Mouse (Mus musculus): ENCODE data around the gene Sox5. TPM values are rescaled to one million over a fixed set of nuclear protein-coding genes. Genes with fewer than 3 reads are reported as not detected.
"Not testable (repeated sequence)": the region's sequence is repeated elsewhere in the genome, so short reads cannot be mapped to it uniquely, and the experiment has no call there.

Sox5 gene
- polyA plus RNA-seq, 1 experiment from 2014 or later, result 33.0 TPM

DNA sequence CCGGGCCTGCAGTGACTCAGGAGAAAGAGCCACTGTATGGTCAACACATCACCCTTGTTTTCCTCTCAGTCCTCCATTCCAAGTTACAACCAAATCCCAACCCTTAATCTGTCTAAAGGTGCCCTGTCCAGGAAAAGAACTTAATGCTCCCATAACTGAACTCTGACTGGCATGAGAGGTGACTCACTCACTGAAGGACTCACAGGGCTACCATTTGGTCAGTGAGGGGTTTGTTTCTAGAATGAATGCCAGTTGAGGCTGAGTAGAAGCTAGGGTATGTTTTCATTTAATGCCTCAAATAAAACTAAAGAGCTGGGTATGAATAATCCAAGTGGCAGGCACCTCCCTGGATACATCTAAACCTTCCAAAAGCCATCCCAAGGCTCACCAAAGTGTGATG is 484.6 kb downstream of the Sox5 start:
- Histone ChIP-seq H3K4me3 (no peak overlapping the region), H3K27ac (no peak overlapping the region), H3K4me2 (replicated peaks) (no peak overlapping the region), H3K9me3 (peaks cover 4% of the 10 kb centered on the region; the same call in 1 of the 2 replicates), H3K9ac (no peak overlapping the region), H3K36me3 (no peaks in the 10 kb centered on the region), H3K27me3 (replicated peaks) (no peaks in the 10 kb centered on the region), H3K4me1 (no peaks in the 10 kb centered on the region; the same call in 1 of the 2 replicates)
- no peak for ATAC-seq (ENCODE audit: low FRiP score, low read depth)
- WGBS, result 86% methylated on average over 1 of the region's 1 CpGs

DNA sequence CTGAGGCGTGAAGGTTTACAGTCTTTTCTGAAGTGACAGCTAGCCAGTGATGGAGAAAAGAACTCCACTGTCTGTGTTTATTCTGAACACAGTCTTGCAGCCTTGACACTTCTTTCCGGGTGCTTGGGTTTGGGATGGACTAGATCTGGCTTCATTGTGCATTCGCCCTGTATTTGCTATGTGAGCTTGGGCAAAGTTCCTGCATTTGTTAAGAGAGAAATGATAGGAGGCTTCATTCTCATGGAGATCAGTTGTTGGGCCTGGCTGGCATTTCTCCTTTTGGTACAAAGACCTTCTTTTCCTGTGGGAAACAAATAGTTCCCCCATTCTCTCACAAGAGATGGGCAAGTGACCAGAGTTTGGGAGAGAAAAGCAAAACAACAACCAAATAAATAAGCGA is 490.3 kb downstream of the Sox5 start:
- no peak for ATAC-seq (ENCODE audit: low FRiP score, low read depth)
- WGBS, result 89% methylated on average over 4 of the region's 4 CpGs
- H3K9me3 ChIP-seq, result peaks cover 4% of the 10 kb centered on the region; the same call in 1 of the 2 replicates
- no peak overlapping the region for H3K4me2 ChIP-seq (replicated peaks)
- no peaks in the 10 kb centered on the region for H3K27me3 ChIP-seq (replicated peaks)
- H3K4me3 ChIP-seq, result no peak overlapping the region
- no peak overlapping the region for H3K27ac ChIP-seq
- H3K4me1 ChIP-seq, result no peaks in the 10 kb centered on the region
- H3K36me3 ChIP-seq, result no peaks in the 10 kb centered on the region
- no peak overlapping the region for H3K9ac ChIP-seq

DNA sequence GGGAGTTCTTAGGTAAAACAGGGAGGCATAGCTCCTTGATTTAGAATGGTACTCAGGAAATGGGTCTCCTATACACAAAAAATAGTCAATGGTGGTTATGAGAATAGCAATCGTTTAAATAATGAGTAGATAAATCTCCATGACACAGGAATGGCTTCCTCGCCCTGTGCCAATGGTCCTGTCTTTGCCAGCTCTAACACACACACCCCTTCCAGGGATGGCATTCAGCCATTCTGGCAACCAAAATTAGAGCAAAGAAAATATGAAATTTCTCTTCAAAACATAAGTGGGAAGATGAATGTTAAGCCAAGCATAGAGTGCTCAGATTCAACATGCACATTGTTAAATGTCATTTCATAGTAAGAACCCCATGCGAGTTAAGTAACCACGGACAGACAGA is 495.7 kb downstream of the Sox5 start:
- WGBS, result 93% methylated on average over 4 of the region's 4 CpGs
- no peak for ATAC-seq (ENCODE audit: low FRiP score, low read depth)
- no peak overlapping the region for H3K27ac ChIP-seq

DNA sequence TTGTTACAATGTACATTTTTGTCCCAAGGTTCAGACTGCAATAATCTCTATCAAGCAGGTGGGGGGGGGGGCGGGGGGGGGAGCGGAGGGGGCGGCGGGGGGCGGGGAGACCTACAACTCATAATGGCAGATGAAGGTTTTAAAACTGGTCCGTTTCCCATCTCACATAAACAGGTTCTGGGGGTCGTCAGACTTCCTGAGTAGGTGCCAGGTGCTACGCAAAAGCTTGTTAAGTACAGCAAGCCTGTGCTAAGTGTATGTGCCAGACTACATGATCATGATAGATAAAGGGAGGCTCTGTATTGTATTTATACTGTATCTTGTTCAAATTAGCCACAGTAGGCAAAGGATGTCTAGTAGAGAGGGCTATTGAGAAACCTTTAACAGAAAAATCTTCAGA is 498.6 kb downstream of the Sox5 start:
- Histone ChIP-seq H3K4me1 (peaks cover 5% of the 10 kb centered on the region; the same call in 1 of the 2 replicates), H3K27ac (no peak overlapping the region), H3K9ac (no peak overlapping the region), H3K9me3 (no peaks in the 10 kb centered on the region), H3K4me2 (replicated peaks) (no peak overlapping the region), H3K27me3 (replicated peaks) (no peaks in the 10 kb centered on the region), H3K36me3 (no peaks in the 10 kb centered on the region), H3K4me3 (no peak overlapping the region)
- ATAC-seq (ENCODE audit: low FRiP score, low read depth), result no peak
- 67% methylated on average over 8 of the region's 8 CpGs for WGBS

More for the DNA sequence above, 495.7 kb downstream of the Sox5 start:
- no peaks in the 10 kb centered on the region for H3K36me3 ChIP-seq
- H3K9me3 ChIP-seq, result no peaks in the 10 kb centered on the region
- no peaks in the 10 kb centered on the region for H3K27me3 ChIP-seq (replicated peaks)
- H3K9ac ChIP-seq, result no peak overlapping the region
- no peak overlapping the region for H3K4me2 ChIP-seq (replicated peaks)
- no peaks in the 10 kb centered on the region for H3K4me1 ChIP-seq
- no peak overlapping the region for H3K4me3 ChIP-seq

DNA sequence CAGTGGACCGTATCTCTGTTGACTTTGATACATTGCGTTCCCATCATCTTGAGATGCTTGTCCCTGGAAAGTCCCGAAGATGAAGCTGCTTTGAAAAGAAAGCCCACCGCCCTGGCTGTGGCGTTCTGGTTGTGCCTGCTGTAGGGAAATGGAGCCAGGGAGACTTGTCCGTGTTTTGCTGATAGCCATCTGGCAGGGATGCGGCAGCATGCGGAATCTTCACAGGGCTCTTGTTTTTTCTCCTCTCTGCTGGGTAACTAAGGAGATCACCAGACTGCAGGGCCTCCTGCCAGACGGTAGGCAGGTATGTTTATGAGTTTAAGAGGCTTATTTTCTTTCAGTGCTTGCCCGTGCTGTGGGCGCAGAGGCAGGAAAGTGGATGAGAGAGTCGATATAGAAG is 499.0 kb downstream of the Sox5 start:
- H3K27ac ChIP-seq, result no peak overlapping the region
- no peaks in the 10 kb centered on the region for H3K9me3 ChIP-seq
- no peak overlapping the region for H3K9ac ChIP-seq
- no peak for ATAC-seq (ENCODE audit: low FRiP score, low read depth)
- peaks cover 5% of the 10 kb centered on the region; the same call in 1 of the 2 replicates for H3K4me1 ChIP-seq
- 80% methylated on average over 12 of the region's 12 CpGs for WGBS
- H3K36me3 ChIP-seq, result no peaks in the 10 kb centered on the region
- no peaks in the 10 kb centered on the region for H3K27me3 ChIP-seq (replicated peaks)
- no peak overlapping the region for H3K4me2 ChIP-seq (replicated peaks)
- H3K4me3 ChIP-seq, result no peak overlapping the region

DNA sequence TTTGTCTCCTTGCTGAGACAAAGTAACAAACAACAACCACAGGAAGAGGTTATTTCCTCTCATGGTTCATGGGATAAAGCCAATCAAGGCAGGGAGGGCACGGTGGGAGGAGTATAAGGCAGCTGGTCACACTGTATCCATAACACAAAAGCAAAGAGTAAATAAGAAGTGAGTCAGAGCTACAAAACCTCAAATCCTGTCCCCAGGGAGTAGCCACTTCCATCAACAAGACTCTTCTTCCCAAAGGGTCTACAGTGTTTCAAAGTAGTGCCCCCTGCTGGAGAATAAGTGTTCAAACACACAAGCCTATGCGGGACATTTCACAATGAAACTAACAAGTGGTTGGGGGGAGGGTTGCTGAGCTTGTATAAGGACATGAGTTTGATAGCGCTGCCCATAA is 500.1 kb downstream of the Sox5 start:
- ATAC-seq (ENCODE audit: low FRiP score, low read depth), result no peak
- Histone ChIP-seq H3K4me2 (replicated peaks) (no peak overlapping the region), H3K4me1 (peaks cover 5% of the 10 kb centered on the region; the same call in 1 of the 2 replicates), H3K27ac (no peak overlapping the region), H3K4me3 (no peak overlapping the region), H3K36me3 (no peaks in the 10 kb centered on the region), H3K9me3 (no peaks in the 10 kb centered on the region), H3K27me3 (replicated peaks) (no peaks in the 10 kb centered on the region), H3K9ac (no peak overlapping the region)
- 98% methylated on average over 3 of the region's 3 CpGs for WGBS

DNA sequence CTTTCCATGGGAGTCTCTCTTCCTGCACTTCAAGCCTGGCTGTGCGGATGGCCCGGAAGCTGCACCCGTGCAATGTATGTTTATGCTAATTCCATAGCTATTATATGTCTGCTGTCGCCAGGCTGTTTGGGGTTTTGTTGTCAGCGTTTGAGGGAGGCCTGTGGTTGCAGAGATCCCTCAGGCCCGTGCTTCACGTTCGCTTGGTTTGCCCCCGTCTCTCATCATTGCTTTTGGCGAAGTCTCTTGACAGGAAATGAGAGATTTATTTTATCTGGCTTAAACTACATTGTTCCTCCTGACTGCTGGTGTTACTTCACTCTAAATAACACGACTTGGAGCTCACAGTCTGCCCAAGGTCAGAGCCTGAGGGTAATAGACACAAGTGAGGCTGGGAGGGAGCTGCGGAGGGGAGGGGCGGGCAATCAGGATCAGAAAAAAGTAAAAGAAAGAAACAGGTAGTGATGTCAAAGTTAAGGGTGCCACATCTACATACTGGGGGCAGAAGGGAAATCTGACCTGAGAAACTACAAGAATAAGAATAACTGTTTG is 503.2 kb downstream of the Sox5 start:
- H3K9me3 ChIP-seq, result no peaks in the 10 kb centered on the region
- 62% methylated on average over 13 of the region's 13 CpGs for WGBS
- H3K27ac ChIP-seq, result no peak overlapping the region
- H3K27me3 ChIP-seq (replicated peaks), result no peaks in the 10 kb centered on the region
- no peaks in the 10 kb centered on the region for H3K36me3 ChIP-seq
- H3K9ac ChIP-seq, result no peak overlapping the region
- no peak overlapping the region for H3K4me2 ChIP-seq (replicated peaks)
- H3K4me1 ChIP-seq, result peaks cover 5% of the 10 kb centered on the region; the same call in 1 of the 2 replicates
- H3K4me3 ChIP-seq, result no peak overlapping the region
- no peak for ATAC-seq (ENCODE audit: low FRiP score, low read depth)

DNA sequence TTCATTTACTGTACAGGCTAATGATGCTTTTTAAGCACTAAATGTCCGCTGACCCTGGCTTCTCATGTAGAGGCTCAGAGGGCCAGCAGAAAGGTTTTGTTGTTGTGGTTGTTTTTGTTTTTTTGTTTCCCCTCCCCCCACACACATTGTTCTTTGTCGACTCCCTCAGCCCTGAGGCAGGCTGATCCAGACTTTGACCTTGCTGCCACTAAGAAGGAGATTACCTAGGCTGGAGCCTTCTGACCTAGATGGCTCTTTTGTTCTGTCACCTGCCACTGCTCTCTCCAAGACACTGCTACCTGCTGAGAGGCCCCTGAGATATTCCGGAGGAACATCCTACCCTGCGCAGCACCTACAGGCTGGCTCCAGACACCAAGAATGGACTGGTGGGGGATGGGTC is 508.4 kb downstream of the Sox5 start:
- not testable (repeated sequence) for H3K4me1 ChIP-seq; H3K27ac ChIP-seq; H3K9me3 ChIP-seq; H3K9ac ChIP-seq; H3K4me3 ChIP-seq; ATAC-seq (ENCODE audit: low FRiP score, low read depth); H3K36me3 ChIP-seq; H3K4me2 ChIP-seq (replicated peaks); H3K27me3 ChIP-seq (replicated peaks)
- 20% methylated on average over 4 of the region's 4 CpGs for WGBS

DNA sequence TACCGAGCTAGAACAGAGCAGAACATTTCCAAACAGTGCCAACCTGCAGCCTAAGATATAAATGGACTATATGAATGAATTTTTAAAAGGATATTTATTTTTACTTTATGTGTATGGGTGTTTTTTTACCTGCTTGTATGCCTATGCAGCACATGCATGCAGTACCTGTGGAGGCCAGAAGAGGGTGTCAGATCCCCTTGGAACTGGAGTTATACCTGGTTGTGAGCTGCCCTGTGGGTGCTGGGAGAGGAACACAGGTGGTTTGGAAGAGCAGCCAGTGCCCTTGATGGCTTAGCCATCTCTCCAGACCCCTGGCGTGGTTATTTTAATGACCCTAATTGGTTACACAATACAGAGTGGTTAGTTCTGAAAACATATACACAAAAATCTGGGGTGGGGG is 510.5 kb downstream of the Sox5 start:
- Histone ChIP-seq H3K36me3 (no peaks in the 10 kb centered on the region), H3K4me2 (replicated peaks) (no peak overlapping the region), H3K9me3 (no peaks in the 10 kb centered on the region), H3K27me3 (replicated peaks) (no peaks in the 10 kb centered on the region), H3K4me1 (peaks cover 7% of the 10 kb centered on the region; the same call in 1 of the 2 replicates), H3K9ac (no peak overlapping the region), H3K27ac (no peak overlapping the region), H3K4me3 (no peak overlapping the region)
- no peak for ATAC-seq (ENCODE audit: low FRiP score, low read depth)
- WGBS, result 88% methylated on average over 2 of the region's 2 CpGs

DNA sequence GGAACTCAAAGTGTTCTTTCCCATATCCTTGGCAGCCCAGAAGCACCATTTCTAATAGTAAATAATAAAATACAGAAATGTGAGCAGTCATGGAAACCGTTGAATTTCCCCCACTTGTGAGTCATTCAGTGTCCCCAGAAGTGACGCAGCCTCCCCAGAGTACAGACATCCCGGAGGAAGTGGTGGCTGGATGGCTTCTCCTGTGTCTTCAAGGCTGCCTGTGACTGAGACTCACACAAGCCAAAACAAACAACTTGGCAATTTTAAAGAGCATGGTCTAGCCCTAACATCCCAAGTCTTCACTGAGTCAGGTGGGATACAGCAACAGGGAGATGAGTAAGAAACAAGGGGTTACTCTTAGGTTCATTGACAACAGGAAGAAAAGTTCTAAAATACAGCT is 511.5 kb downstream of the Sox5 start:
- Histone ChIP-seq H3K4me2 (replicated peaks) (no peak overlapping the region), H3K9me3 (no peaks in the 10 kb centered on the region), H3K27me3 (replicated peaks) (no peaks in the 10 kb centered on the region), H3K4me1 (peaks cover 7% of the 10 kb centered on the region; the same call in 1 of the 2 replicates), H3K27ac (no peak overlapping the region), H3K36me3 (no peaks in the 10 kb centered on the region), H3K4me3 (no peak overlapping the region), H3K9ac (no peak overlapping the region)
- 82% methylated on average over 3 of the region's 3 CpGs for WGBS
- no peak for ATAC-seq (ENCODE audit: low FRiP score, low read depth)

DNA sequence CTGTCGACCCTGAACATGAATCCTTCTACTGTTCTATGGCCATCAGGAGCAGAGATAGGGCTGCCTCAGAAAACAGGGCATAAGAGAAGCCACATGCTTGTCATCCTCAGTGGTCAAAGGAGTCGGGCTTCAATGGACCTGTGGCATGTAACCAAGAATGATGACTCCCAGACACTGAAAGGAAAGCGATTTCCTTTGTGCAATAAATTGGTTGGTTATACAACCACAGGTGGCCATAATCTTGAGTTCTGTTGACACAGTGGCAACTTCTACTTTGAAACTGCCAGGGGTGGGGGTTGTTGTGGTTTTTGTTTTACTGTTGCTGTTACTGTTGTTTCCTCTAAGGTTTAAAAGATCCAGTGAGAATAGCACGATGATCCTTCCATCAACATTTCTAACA is 512.1 kb downstream of the Sox5 start:
- Histone ChIP-seq H3K36me3 (no peaks in the 10 kb centered on the region), H3K4me3 (no peak overlapping the region), H3K27me3 (replicated peaks) (no peaks in the 10 kb centered on the region), H3K4me2 (replicated peaks) (no peak overlapping the region), H3K27ac (no peak overlapping the region), H3K4me1 (peaks cover 8% of the 10 kb centered on the region; the same call in 1 of the 2 replicates), H3K9ac (no peak overlapping the region), H3K9me3 (no peaks in the 10 kb centered on the region)
- ATAC-seq (ENCODE audit: low FRiP score, low read depth), result no peak
- WGBS, result 52% methylated on average over 4 of the region's 4 CpGs

DNA sequence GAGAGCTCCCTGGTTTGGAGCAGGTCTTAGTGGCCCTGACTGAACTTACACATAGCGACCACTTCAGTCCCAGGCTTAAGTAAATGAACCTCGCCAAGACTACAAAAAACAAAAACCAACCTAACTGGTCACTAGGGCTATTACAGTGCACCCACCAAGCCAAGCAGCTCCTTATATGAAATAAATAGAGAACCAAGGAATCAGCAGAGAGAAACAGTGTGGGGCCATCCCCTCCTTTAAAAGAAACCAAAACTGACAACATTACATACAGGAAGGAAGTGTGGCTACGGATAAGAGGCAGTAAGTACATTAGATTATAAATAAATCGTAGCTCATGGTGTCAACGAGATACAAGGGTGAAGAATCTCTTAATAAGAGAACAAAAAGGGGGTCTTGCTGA is 516.0 kb downstream of the Sox5 start:
- Histone ChIP-seq H3K4me1 (peaks cover 7% of the 10 kb centered on the region; the same call in 1 of the 2 replicates), H3K9ac (no peak overlapping the region), H3K36me3 (no peaks in the 10 kb centered on the region), H3K9me3 (no peaks in the 10 kb centered on the region), H3K4me3 (no peak overlapping the region), H3K27me3 (replicated peaks) (no peaks in the 10 kb centered on the region), H3K27ac (no peak overlapping the region), H3K4me2 (replicated peaks) (no peak overlapping the region)
- 86% methylated on average over 5 of the region's 5 CpGs for WGBS
- no peak for ATAC-seq (ENCODE audit: low FRiP score, low read depth)

DNA sequence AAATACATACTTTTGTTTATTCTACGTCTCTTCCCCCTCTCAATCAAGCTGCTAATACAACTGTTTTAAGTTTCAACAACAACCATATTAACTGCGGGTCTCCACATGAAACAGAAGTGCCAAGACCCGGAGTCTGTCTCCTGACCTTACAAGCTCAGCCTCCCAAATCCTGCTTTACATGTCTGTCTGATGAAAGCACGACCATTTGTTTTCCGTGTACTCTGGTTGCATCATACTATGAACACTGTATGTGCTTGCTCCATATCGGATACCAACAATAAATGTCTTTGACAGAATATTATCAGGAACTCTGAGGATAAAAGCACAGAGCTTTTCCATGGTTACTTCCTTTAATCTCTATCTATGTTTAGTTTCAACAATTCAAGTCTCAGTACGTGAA is 516.8 kb downstream of the Sox5 start:
- Histone ChIP-seq H3K36me3 (no peaks in the 10 kb centered on the region), H3K4me3 (no peak overlapping the region), H3K27ac (no peak overlapping the region), H3K4me2 (replicated peaks) (no peak overlapping the region), H3K4me1 (peaks cover 7% of the 10 kb centered on the region; the same call in 1 of the 2 replicates), H3K9me3 (no peaks in the 10 kb centered on the region), H3K9ac (no peak overlapping the region), H3K27me3 (replicated peaks) (no peaks in the 10 kb centered on the region)
- no peak for ATAC-seq (ENCODE audit: low FRiP score, low read depth)
- 67% methylated on average over 7 of the region's 7 CpGs for WGBS
